Mouse (Mus musculus): ENCODE data around the gene Hmox2.

DNA sequence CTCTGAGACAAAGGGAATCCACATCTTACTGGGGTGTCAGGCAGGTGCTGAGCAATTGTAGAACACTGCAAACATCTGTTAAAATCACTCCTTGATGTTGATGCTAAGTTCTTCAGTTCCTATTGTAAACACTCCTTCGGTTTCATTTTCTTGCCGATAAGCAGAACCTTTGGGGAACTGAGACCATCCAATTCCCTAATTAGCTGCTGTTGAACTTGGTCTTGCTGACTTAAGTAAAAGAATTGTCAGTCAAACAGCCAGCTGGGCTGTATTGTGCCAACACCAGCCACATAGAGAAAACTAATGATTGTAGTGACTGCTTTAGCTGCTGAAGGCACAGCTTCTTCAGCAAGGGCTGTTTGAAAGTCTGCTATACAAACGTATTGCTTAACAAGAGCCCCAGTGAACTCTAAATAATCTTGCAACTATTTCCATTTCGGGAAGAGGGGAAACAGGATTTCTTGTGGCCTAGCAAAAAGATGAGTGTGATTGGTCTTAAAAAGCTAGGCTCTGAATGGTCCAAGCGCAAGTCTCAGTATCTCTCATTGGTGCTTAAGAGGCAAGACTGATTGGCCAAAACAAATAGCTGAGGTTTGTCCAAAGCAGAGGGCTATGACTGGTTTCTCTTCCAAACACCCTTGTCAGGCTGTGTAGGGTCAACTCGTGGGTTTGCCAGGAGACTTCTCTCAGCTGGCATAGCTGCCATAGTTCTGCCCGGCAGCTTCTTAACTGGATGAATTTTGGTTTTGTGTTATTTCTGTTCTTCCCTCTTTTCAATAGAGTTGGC lies 3.8 kb upstream of the Hmox2 start:
- TF ChIP-seq CTCF (conservative IDR thresholded peaks at IDR 0.05; ENCODE audit: low read length) (no peak), POU5F1 (IDR thresholded peaks at IDR 0.05; ENCODE audit: borderline replicate concordance, low read length) (no peak), NANOG (IDR thresholded peaks at IDR 0.05; ENCODE audit: borderline replicate concordance, low read length) (no peak)
